Mouse (Mus musculus): ENCODE measurements at regions not wholly inside any gene's neighbourhood (a gene's known extent, or its start where the extent isn't known, plus 50 kb on each side); places are given as distances from the start of the nearest gene placed in this dataset.
"Not testable (repeated sequence)": the region's sequence is repeated elsewhere in the genome, so short reads cannot be mapped to it uniquely, and the experiment has no call there.

DNA sequence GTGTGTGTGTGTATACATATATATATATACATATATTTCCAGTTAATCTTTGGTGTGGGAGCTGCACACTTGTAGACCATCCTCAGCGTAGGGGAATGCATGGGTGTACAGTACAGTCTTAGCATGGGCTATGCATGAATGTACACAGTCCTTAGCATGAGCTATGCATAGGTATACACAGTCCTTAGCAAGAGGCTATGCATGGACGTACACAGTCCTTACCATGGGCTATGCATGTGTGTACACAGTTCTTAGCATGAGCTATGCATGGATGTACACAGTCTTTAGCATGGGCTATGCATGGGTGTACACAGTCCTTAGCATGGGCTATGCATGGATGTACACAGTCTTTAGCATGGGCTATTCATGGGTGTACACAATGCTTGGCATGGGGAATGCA is 70.5 kb downstream of the Rchy1 start:
- no peak for DNase-seq (ENCODE audit: low read depth, low spot score)

DNA sequence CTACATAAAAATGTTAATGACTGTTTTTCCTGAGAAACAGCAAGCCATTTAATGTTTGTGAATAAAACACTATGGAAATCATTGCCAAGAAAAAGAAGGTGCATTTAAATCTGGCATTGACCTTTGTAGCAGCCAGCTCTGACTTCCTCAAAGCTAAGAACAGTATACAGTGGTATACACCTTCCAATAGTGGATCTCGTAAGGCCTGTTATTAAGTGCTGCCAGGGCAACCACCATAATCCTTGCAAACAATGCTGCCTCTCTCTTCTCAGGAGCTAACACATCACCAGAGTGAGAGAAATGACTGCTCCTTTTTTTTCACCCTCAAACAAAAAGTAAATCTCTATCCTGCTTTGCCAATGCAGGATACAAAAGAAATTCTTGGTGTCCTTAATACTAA is 81.1 kb downstream of the Rchy1 start:
- no peak for DNase-seq (ENCODE audit: low read depth, low spot score)

DNA sequence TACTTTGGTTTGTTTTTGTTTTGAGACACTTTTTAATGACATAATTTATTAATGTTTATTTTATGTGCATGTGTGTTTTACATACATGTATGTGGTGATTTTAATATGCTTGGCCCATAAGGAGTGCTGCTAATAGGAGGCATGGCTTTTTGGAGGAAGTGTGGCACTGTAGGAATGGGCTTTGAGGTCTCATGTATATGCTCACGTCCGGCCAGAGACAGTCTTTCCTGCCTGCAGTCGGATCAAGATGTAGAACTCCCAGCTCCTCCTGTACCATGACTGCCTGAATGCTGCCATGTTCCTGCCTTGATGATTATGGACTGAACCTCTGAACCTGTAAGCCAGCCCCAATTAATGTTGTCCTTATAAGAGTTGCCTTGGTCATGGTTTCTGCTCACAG is 82.6 kb downstream of the Rchy1 start:
- DNase-seq (ENCODE audit: low read depth, low spot score), result no peak

DNA sequence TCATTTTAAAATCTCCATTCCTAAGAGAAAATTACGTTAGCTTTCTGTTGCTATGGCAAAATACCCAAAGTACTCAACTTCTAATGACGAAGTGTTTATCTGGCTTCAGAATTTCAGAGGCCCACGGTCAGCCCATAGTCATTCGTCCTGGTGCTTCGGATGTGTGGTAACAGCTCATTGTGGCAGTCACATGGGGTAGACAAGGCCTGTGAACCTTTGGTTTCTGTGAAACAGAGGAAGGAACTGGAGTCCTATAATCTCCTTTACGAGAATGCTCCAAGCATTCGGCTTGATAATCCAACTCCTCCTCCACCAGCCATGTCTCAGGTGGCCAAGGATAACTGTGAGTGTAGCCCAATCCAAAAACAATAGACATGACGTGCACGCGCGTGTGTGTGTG is 84.2 kb downstream of the Rchy1 start:
- no peak for DNase-seq (ENCODE audit: low read depth, low spot score)

DNA sequence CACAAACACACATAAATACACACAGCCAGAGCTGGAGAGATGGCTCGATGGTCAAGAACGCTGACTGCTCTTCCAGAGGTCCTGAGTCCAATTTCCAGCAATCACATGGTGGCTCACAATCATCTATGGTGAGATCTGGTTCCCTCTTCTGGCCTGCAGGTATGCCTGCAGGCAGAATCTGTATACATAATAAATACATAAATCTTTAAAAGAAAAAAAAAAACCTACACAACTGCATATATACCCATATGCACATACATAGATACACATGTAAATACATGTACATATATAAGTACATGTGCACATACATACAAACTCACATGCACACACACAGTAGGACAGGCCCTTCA is 86.2 kb downstream of the Rchy1 start:
- DNase-seq (ENCODE audit: low read depth, low spot score), result peak; percentile 22

DNA sequence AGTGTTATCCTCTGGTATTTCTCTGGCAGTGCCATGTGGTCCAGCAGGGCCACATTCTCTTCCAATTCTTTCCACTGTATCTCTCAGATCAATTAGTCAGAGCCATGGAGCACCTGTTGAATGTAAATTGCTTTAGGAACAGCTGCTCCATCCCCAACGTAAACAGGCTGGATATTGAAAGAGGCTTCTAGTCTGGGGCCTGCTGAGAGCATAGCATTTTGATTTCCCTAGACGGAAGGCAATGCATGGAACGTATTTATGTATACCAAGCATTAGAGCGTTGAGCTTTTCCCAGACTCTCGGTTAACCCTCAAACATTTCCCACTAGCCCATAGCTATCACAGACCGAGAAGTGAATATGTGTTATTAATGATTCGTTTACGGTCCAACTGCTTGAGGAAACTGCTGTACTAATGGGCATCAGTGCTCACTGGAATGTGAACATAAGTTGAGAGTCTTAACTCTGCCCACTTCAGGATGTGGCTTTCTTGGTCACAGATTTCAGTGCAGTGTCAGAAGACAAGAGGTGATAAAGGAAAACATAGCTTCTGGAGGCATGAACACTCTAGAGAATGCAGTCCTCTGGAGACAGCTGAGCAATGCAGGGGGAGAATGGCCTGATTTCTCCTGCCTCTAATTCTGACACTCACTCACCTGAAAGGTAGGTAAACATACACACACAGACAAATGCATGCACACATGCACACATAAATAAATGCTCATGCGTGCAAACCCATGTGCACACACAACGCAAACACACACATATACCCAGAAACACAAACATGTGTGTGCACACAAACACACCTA is 86.8 kb downstream of the Rchy1 start:
- no peak for DNase-seq (ENCODE audit: low read depth, low spot score)

DNA sequence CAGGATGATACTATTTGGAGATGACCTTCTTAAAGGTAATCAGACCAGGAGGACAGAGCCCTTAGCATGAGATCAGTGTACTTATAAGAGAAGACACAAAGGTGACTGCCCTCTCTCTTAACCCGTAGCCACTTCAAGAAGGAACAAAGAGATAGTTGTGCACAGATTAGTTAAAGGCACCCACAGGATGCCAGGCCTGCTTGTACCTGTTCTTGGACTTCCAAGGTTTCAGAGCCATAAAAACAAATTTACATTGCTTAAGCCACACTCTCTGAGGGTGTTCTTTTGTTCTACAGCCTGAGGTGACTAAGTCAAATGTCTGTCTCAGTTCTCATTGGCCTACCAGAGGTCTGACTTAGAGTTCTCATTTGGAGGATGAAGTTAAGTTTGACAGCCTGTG is 90.1 kb downstream of the Rchy1 start:
- DNase-seq (ENCODE audit: low read depth, low spot score), result no peak

DNA sequence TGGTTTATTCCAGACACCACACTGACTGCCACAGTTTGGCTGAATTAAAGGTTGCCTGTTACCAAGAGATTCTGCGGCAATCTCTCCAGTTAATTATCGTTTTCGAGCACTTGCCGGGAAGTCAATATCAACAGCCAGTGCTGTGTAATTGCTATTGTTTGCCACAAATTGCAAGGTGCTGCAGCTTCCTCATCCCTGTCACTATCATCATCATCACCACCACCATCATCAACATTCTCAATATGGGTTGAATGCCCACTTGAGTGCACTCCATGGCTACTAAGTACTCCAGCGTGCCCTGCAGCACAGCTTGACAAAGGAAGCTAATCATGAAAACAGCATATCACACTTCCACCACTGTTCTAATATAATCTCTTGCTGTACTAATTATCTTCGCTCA is 93.1 kb downstream of the Rchy1 start:
- DNase-seq (ENCODE audit: low read depth, low spot score), result no peak

DNA sequence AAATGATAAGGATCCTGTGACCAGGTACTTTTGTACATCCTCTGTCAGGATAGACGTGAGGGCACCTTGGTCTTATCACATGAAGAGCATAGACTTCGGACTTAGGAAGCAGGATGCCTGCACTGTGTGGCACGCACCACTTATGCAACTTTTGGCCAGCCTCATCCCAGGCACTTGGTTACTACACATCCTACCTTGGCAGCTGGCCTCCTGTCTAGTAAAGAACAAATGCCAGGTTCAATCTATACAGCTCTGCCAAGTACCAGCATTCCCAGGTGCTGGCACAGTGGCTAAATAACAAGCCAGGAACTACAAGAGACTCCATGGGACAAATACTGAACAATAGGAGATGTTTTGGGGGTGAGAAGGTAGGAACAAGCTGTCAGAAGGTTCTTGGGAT is 96.7 kb downstream of the Rchy1 start:
- no peak for DNase-seq (ENCODE audit: low read depth, low spot score)

DNA sequence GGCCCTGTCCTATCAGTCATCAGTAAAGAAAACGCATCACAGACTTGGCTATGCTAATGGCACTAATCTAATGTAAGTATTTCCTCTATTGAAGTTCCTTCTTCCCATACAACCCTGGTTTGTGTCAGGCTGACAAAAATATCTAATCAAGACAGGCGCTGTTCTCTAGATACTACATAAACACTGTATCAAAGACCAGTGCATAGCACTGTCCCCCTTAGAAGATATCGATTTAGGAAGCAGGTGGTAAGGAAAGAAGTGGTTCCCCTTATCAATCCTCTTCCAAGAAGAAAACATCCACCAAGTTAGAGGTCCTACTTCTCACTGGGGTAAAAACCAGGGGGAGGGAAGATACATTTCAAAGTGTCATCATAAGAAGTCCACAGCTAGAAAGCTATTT is 97.5 kb downstream of the Rchy1 start:
- DNase-seq (ENCODE audit: low read depth, low spot score), result no peak

DNA sequence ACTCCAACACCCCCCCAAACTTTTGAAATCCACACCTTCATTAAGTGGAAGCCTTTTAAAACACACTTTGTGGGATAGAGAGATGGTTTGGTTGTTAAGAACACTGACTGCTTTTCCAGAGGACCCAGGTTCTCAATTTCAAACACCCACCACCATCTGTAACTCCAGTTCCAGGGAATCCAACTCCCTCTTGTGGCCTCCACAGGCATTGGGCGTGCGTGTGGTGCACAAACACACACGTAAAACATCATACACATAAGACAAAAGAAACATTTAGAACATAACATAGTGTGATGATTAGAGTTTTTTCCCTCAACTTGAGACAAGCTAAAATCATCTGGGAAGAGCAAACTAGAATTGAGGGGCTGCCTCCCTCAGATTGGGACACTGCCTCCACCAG is 100.0 kb downstream of the Rchy1 start:
- DNase-seq (ENCODE audit: low read depth, low spot score), result no peak

DNA sequence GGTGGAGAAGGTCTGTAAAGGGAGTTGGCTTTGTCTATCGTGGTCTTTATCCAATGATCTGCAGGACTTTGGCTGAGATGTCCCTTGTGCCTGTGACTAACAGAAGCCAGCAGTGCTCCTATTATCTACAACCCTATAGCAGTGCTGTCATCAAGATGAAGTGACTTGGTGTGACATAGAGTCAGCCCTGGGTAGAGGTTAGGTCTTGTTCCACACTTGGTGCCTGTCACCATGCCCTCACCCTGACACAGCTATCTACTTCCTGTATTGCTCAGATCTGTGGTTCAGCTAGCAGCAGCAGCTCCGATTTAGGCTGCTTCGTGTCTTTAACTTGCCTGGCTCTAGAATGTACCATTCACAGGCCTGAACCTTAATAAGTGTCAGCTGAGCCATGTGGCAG is 100.6 kb downstream of the Rchy1 start:
- DNase-seq (ENCODE audit: low read depth, low spot score), result peak; percentile 38

DNA sequence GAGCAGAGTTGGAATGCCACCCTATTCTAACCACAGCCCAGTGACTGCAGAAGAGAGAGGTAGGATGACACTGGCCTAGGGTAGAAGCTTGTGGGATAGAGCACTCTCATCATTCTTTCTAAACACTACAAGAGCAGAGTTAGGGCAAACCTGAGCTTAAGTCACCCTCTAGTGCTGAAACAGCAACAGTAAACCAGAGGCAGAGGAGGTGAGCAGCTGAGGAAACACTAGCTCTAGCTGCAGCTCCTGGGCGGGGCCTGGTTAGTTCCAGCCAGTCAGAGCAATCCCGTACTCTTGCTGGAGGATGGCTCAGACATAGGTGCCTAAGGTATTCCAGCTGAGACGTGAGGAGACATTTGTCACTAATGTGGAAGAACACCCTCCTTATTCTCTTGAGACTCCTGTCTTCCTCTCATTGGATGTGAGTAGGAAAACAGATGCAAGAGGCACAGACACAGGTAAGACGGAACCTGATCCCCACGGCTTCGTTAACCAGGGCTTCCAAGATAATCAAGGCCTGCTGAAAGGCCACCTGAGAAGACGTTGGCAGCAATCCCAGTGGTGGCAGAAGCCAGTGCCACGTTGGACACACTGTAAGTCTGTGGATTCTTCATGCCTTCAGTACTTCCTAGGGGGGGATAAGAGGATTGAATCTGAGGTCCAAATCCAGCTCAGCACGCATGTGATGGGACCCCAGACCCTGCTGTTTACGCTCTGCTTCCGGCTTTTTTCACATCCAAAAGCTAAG is 101.3 kb downstream of the Rchy1 start:
- peak; percentile 40 for DNase-seq (ENCODE audit: low read depth, low spot score)

DNA sequence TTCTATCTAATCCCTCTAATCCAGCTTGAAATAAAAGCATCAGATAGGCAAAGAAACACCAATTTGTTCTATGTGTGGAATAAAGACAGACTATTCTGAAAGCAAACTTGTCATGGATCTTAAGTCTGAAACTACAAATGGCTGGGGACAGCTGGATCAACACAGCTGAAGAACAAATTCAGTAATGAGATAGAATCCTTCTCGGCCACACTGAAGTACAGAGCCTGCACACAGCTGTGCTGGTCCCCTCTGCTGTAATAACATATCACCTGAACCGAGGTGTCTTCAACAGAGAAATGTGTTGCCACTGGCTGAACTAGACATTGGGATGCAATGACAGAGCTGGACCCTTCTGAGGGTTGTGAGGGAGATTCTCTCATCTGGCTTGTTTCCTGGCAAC is 102.4 kb downstream of the Rchy1 start:
- DNase-seq (ENCODE audit: low read depth, low spot score), result no peak

DNA sequence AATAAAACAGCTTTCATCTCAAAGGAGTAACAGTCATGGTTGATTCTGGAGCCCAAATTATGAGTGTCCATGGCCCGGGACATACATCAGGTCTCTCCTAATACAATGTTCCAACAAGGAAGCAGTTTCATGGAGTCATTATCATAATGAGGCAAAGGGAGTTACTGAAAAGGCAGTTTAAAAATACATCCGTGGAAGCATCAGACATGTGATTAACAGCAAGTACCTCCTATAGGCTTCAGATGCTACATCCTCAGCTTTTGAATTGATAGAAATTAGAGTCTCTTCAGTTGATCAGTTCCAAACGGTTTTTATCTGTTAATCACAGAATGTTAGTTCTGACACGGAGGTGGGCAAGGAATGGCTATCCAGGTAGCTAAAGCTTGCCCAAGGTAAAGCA is 110.5 kb downstream of the Rchy1 start:
- DNase-seq (ENCODE audit: low read depth, low spot score), result no peak

DNA sequence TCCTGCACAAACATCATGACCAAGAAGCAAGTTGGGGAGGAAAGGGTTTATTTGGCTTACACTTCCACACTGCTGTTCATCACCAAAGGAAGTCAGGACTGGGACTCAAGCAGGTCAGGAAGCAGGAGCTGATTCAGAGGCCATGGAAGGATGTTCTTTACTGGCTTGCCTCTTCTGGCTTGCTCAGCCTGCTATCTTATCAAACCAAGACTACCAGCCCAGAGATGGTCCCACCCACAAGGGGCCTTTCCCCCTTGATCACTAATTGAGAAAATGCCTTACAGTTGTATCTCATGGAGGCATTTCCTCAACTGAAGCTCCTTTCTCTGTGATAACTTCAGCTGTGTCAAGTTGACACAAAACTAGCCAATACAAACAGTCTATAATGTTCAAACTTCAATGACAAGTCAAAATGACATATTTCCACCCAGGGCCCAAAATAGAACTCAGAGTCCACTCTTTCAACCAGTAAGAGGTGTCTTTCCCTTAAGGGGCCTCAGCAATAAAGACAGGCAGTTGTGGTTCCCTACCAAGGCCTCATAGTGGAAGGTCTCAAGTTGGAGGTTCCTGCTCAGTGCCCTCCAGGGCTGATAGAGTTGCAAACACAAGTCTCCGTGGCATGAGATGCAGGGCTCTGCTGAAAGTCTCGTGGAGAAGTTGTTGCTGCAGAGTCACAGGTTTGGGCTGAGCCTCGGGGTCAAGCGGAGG is 111.9 kb downstream of the Rchy1 start:
- DNase-seq (ENCODE audit: low read depth, low spot score), result not testable (repeated sequence)

DNA sequence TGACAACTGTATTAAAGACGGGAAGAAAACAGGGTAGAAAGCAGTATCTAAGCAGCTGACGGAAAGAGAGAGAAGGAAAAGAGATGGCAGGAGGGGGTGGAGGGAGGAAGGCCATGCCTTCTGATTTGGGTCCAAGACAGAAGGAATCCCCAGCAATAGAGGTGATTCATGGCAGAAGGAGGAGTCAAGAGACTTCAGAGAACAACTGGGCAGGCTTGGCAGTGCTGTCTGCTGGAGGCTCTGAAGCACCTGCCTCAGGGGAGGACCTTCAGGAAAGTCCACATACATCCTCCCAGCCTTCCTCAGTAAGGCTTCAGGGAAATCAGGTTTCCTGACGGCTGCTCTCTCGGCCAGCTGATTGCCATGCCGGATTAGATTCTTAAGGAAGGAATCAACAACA is 112.4 kb downstream of the Rchy1 start:
- DNase-seq (ENCODE audit: low read depth, low spot score), result no peak

DNA sequence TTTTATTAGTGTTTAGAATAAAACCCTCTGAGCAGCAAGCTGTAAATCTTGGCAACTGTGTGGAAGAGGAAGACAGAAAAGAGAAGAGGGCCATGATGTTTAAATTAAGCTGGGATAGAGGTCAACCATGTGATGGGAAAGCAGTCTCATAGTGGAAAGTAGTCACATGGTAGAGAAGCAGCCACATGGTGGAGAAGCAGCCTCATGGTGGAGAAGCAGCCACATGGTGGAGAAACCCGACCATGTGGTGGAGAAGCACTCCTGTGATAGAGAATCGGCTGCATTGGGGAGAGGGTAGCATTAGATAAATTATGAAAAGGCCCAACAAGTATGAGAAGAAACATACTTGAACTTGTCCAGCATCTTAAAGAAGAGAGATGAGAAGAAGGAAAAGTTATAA is 113.3 kb downstream of the Rchy1 start:
- no peak for DNase-seq (ENCODE audit: low read depth, low spot score)

DNA sequence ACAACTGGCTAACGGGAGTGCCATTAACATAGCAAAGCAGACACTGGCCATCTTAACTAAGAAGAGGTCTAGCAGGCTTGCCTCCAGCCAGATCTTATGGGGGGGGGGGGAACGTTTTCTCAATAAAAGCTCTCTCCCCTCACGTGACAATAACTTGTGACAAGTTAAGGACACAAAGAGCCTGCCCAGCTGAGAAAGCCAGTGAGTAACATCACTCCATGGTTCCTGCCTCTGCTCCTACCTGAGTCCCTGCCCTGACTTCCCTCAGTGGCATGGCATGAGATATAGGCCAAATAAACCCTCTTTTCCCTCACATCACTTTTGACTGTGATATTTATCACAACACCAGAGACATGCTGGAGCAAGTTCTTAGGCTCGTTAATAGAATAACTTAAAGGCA is 113.8 kb downstream of the Rchy1 start:
- no peak for DNase-seq (ENCODE audit: low read depth, low spot score)

DNA sequence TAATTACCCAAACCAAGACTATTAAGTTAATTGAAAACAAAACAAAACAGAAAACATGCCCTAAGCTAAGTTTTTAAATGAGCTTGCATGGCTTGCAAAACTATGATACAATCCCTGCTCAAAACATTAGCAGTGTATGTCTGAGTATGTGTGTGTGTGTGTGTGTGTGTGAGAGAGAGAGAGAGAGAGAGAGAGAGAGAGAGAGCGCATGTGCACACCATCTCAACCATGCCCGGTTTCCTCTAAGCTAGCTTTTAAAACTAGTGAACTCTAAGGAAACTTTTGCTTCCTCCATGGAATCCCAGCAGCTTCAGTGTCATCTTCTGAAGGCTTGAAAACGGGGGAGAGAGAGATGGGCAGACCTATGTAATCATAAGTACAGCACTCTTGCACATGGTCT is 114.3 kb downstream of the Rchy1 start:
- DNase-seq (ENCODE audit: low read depth, low spot score), result no peak

DNA sequence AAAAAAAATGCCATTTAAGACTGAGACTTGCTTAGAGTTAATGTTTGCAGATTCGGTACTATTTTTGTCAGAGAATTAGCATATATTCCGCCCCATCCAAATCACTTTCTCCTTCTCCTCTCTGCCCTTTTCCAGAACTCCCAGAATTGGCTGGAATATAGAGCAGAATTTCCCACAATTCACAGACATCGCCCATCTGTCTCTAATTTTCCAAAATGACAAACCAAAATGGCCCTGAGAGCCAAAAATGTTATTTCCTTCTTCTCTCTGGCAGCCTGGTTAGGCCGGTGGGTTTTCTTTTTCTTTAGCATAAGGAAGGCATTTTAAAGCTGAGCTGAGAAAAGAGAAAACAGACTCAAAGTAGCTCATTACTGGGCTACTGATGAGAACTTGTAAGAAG is 119.8 kb downstream of the Rchy1 start:
- no peak for DNase-seq (ENCODE audit: low read depth, low spot score)

DNA sequence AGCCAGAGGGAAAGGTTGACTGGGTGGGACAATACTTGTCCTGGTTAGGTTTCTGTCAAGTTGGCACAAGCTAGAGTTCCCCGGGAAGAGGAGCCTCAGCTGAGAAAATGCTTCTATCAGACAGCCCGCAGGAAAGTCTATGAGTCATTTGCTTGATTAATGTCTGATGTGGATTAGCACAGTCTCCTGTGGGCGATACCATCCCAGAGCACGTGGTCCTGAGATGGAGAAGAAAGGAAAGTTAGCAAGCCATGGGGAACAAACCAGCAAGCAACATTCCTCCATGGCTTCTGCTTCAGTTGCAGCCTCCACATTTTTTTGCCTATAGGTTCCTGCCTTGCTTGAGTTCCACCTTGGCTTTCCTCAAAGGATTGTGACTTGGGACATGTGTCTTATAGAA is 121.8 kb downstream of the Rchy1 start:
- no peak for DNase-seq (ENCODE audit: low read depth, low spot score)

DNA sequence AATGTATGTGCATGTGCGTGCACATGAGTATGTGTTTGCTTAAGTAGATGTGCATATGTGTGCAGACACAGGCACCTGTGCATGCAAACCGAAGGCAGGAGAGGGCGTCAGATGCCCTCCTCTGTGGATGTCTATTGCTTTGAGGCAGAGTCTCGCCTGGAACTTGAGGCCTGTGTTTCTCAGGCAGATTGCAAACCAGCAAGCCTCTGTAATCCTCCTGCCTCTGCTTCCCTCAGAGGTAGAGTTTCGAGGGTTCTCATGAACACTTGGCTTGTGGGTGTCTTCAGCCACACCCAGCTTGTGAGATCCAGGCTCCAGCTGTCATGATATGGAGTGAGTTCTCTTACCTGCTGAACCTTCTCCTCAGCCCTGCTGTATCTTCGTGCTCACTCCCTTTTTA is 134.4 kb downstream of the Rchy1 start:
- no peak for DNase-seq (ENCODE audit: low read depth, low spot score)
